Mouse (Mus musculus) G1E-ER4 (cell line): ENCODE data around the gene Galnt10. TPM values are rescaled to one million over a fixed set of nuclear protein-coding genes. Genes with fewer than 3 reads are reported as not detected.

Source experiments
- GATA1 ChIP-seq: IDR thresholded peaks from one replicate; pipeline ENCODE4 v1.8.0; 2012; ENCODE audit warnings: low read length, inconsistent platforms
- polyA plus RNA-seq: library from polyadenylated mRNA; stranded (reverse); fragments of >175 nt; gene quantifications from 2 replicates; pipeline ENCODE4 v1.2.3, GENCODE M21; 2012

Gene Galnt10
- polyA plus RNA-seq, 1 experiment = 18.5 TPM

GRCm38 (mm10) chr11:57662231-57662630 is 17.0 kb downstream of the Galnt10 start:
- TF ChIP-seq GATA1 = no peak

- TF ChIP-seq GATA1 = no peak
Observed at GRCm38 (mm10) chr11:57663271-57663670, 18.0 kb downstream of the Galnt10 start.

- no peak for TF ChIP-seq GATA1
Observed at GRCm38 (mm10) chr11:57664741-57665140, 19.5 kb downstream of the Galnt10 start.

GRCm38 (mm10) chr11:57668271-57668670 is 23.0 kb downstream of the Galnt10 start:
- TF ChIP-seq GATA1 = no peak

- no peak for TF ChIP-seq GATA1
Observed at GRCm38 (mm10) chr11:57669522-57669921, 24.3 kb downstream of the Galnt10 start.

- TF ChIP-seq GATA1 = no peak
Observed at GRCm38 (mm10) chr11:57671120-57671697, 26.0 kb downstream of the Galnt10 start.

- TF ChIP-seq GATA1 = no peak
Observed at GRCm38 (mm10) chr11:57671797-57672196, 26.6 kb downstream of the Galnt10 start.

- TF ChIP-seq GATA1 = no peak
Observed at GRCm38 (mm10) chr11:57672995-57673394, 27.8 kb downstream of the Galnt10 start.

- TF ChIP-seq GATA1 = no peak
Observed at GRCm38 (mm10) chr11:57673977-57674687, 28.9 kb downstream of the Galnt10 start.

- no peak for TF ChIP-seq GATA1
Observed at GRCm38 (mm10) chr11:57677261-57677660, 32.0 kb downstream of the Galnt10 start.

- no peak for TF ChIP-seq GATA1
Observed at GRCm38 (mm10) chr11:57682589-57682988, 37.3 kb downstream of the Galnt10 start.

GRCm38 (mm10) chr11:57683125-57683524 is 37.9 kb downstream of the Galnt10 start:
- TF ChIP-seq GATA1 = no peak

- TF ChIP-seq GATA1 = no peak
Observed at GRCm38 (mm10) chr11:57683931-57684330, 38.7 kb downstream of the Galnt10 start.

GRCm38 (mm10) chr11:57684891-57685290 is 39.6 kb downstream of the Galnt10 start:
- no peak for TF ChIP-seq GATA1

GRCm38 (mm10) chr11:57685689-57686454 is 40.6 kb downstream of the Galnt10 start:
- no peak for TF ChIP-seq GATA1

GRCm38 (mm10) chr11:57686797-57687196 is 41.6 kb downstream of the Galnt10 start:
- TF ChIP-seq GATA1 = no peak
